Mouse (Mus musculus) kidney, postnatal 0 days (tissue): Measurements from ENCODE around the gene Inpp5k. TPM values are rescaled to one million over a fixed set of nuclear protein-coding genes. Genes with fewer than 3 reads are reported as not detected.
A peak's percentile ranks its signal among the peaks of the same experiment; 100 is the strongest.

Source experiments
- ATAC-seq: fragments of 200-750 bp; cut with Nextera tagmentation; replicated peaks from 2 replicates; pipeline ENCODE4 v1.8.0; 2017; ENCODE audit warnings: low read depth, moderate number of reproducible peaks, moderate TSS enrichment, moderate library complexity; ENCODE audit not compliant: low FRiP score
- DNase-seq: peaks from one replicate; pipeline ENCODE4 v3.0.0-alpha.2; 2016; ENCODE audit warnings: low spot score
- H3K27ac ChIP-seq: fragments of 300-500 bp; sonication (generic); 2 replicates; pipeline ENCODE4 v1.5.1; 2014; ENCODE audit warnings: mild to moderate bottlenecking
- H3K27me3 ChIP-seq: fragments of 300-500 bp; sonication (generic); 2 replicates; pipeline ENCODE4 v1.6.1; 2014; ENCODE audit warnings: low read length, mixed read lengths; ENCODE audit not compliant: insufficient read depth
- H3K36me3 ChIP-seq: fragments of 300-500 bp; sonication (generic); 2 replicates; pipeline ENCODE4 v1.6.1; 2014; ENCODE audit warnings: low read length, mixed read lengths; ENCODE audit not compliant: insufficient read depth
- H3K4me1 ChIP-seq: fragments of 300-500 bp; sonication (generic); replicated peaks from 2 replicates; pipeline ENCODE4 v1.6.1; 2014; ENCODE audit warnings: antibody characterized with exemption, low read length, mixed read lengths; ENCODE audit not compliant: insufficient read depth
- H3K4me2 ChIP-seq: fragments of 300-500 bp; sonication (generic); 2 replicates; pipeline ENCODE4 v1.6.1; 2014; ENCODE audit warnings: mild to moderate bottlenecking, low read length, moderate library complexity, mixed read lengths
- H3K4me3 ChIP-seq: fragments of 300-500 bp; sonication (generic); replicated peaks from 2 replicates; pipeline ENCODE4 v1.5.1; 2014; ENCODE audit warnings: low read depth, low read length
- H3K9ac ChIP-seq: fragments of 300-500 bp; sonication (generic); 2 replicates; pipeline ENCODE4 v1.6.1; 2014; ENCODE audit warnings: low read depth, low read length
- H3K9me3 ChIP-seq: fragments of 300-500 bp; sonication (generic); replicated peaks from 2 replicates; pipeline ENCODE4 v1.6.1; 2016; ENCODE audit warnings: low read length, inconsistent platforms, mixed read lengths
- CTCF ChIP-seq: IDR thresholded peaks from 2 replicates; pipeline ENCODE4 v1.5.1; 2016; ENCODE audit warnings: antibody characterized with exemption, low read depth, mild to moderate bottlenecking, moderate library complexity
- WGBS: fragments of 180-500 bp; shearing (Covaris S2); extraction: QIAGEN DNeasy Blood & Tissue Kit; methylation state at CpG from one replicate; pipeline ENCODE4 v1.1.7; 2014; 5-methylcytosine and 5-hydroxymethylcytosine counted together
- polyA plus RNA-seq: library from polyadenylated mRNA; unstranded; fragments of >200 nt; fragmentation: Nextera tagmentation; extraction: Ambion mirVana; gene quantifications from 2 replicates; pipeline ENCODE4 v1.2.1, GENCODE M21; 2015

Gene Inpp5k
- polyA plus RNA-seq, 1 experiment from 2014 or later, result 38.6 TPM

DNA sequence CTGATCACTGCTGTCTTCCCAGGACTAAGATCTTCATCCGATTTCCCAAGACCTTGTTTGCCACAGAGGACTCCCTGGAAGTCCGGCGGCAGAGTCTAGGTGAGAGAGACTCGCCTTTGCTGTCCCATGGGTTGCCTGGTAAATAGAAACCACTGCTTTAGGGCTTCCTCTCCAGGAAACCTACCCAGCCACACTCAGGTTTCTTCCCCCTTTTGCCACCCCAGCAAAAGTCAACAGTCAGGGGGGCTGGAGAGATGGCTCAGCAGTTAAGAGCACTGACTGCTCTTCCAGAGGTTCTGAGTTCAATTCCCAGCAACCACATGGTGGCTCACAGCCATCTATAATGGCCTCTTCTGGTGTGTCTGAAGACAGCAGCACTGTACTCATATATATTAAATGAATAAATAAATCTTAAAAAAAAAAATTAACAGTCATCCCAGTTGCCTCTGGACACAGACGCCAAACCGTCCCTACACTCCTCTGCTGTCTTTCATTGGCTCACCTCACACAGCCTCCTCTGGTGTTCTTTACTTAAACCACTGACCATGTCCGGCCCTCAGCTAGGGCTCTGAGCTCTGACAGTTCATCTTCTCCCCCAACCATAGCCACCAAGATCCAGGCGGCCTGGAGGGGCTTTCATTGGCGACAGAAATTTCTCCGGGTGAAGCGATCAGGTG, 38.5 kb downstream of the Inpp5k start:
- ATAC-seq, result no peak
- H3K27me3 ChIP-seq, result no peaks in the 10 kb centered on the region
- H3K9me3 ChIP-seq, result no peaks in the 10 kb centered on the region
- no peak overlapping the region for H3K4me2 ChIP-seq
- no peak for DNase-seq
- 85% methylated on average over 11 of the region's 11 CpGs for WGBS
- no peak for TF ChIP-seq CTCF
- no peak overlapping the region for H3K4me3 ChIP-seq
- H3K9ac ChIP-seq, result no peak overlapping the region
- H3K27ac ChIP-seq, result no peak overlapping the region
- H3K4me1 ChIP-seq, result no peaks in the 10 kb centered on the region
- peaks cover 81% of the 10 kb centered on the region for H3K36me3 ChIP-seq

DNA sequence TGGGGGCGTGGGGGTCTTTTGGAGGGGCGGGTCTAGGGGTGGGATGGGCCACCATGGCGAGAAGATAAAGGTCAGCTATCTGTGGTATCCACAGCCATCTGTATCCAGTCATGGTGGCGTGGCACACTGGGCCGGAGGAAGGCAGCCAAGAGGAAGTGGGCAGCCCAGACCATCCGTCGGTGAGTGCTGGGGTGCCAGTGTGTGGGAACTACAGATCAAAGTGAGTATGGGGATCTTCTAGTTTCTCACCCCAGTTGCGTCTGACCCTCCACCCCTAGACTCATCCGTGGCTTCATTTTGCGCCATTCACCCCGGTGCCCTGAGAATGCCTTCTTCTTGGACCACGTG, 39.0 kb downstream of the Inpp5k start:
- H3K4me3 ChIP-seq, result no peak overlapping the region
- no peaks in the 10 kb centered on the region for H3K27me3 ChIP-seq
- ATAC-seq (no peak), DNase-seq (no peak)
- H3K9me3 ChIP-seq, result no peaks in the 10 kb centered on the region
- H3K9ac ChIP-seq, result no peak overlapping the region
- H3K27ac ChIP-seq, result no peak overlapping the region
- peaks cover 81% of the 10 kb centered on the region for H3K36me3 ChIP-seq
- 94% methylated on average over 12 of the region's 12 CpGs for WGBS
- H3K4me1 ChIP-seq, result no peaks in the 10 kb centered on the region
- no peak for TF ChIP-seq CTCF
- H3K4me2 ChIP-seq, result no peak overlapping the region

DNA sequence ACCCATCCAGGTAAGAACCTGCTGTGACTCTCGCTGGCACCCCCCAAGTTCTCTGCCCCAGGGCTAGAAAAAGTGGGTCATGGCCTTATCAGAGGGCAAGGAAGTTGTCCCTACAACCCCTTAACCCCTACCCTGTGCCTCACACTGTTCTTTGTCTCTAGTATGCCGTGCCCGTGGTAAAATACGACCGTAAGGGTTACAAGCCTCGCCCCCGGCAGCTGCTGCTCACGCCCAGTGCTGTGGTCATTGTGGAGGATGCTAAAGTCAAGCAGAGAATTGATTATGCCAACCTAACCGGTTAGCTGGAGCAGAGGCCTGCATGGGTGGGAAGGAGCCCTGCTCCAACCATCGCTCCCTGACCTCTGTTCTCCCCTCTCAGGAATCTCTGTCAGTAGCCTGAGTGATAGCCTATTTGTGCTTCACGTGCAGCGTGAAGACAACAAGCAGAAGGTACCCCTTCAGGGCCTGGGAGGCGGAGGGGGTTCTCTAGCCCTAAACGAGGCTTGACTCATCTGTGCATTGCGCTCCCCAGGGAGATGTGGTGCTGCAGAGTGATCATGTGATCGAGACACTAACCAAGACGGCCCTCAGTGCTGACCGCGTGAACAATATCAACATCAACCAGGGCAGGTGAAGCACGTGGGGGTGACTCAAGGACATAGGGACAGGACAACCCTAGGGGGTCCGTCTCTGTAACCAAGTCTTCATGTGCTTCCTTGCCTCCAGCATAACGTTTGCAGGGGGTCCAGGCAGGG, 40.8 kb downstream of the Inpp5k start:
- H3K4me1 ChIP-seq, result no peaks in the 10 kb centered on the region
- H3K27me3 ChIP-seq, result no peaks in the 10 kb centered on the region
- TF ChIP-seq CTCF, result no peak
- ATAC-seq, result no peak
- no peak overlapping the region for H3K4me3 ChIP-seq
- H3K36me3 ChIP-seq, result peaks cover 65% of the 10 kb centered on the region
- 75% methylated on average over 22 of the region's 22 CpGs for WGBS
- H3K27ac ChIP-seq, result no peak overlapping the region
- no peak overlapping the region for H3K4me2 ChIP-seq
- DNase-seq, result no peak
- H3K9ac ChIP-seq, result no peak overlapping the region
- no peaks in the 10 kb centered on the region for H3K9me3 ChIP-seq

DNA sequence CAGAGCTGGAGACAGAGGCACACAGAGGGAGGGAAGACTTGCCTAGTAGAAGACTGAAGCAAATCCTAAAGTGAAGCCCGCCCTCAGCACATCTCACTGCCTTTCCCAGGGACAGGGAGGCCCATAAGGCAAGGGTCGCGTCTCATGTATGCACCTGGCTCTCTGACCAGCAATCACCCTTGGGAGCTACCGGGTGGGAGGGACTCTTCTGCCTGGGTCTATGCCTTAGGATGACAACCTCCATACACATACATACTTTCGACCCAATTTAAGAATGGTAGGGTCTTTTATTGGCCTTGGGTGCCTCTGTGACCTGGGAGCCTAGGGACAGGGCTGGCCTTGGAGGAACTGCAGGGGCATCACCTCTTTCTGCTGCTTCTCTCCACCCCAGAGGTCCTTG, 42.6 kb downstream of the Inpp5k start:
- H3K27me3 ChIP-seq, result no peaks in the 10 kb centered on the region
- H3K36me3 ChIP-seq, result peaks cover 52% of the 10 kb centered on the region
- H3K4me1 ChIP-seq, result 0 out of 2 replicates have a peak, but pooled peaks cover under 1% of the 10 kb centered on the region
- ATAC-seq (no peak), DNase-seq (no peak)
- H3K4me3 ChIP-seq, result no peak overlapping the region
- TF ChIP-seq CTCF, result no peak
- H3K4me2 ChIP-seq, result no peak overlapping the region
- no peaks in the 10 kb centered on the region for H3K9me3 ChIP-seq
- no peak overlapping the region for H3K9ac ChIP-seq
- WGBS, result 87% methylated on average over 5 of the region's 5 CpGs
- no peak overlapping the region for H3K27ac ChIP-seq

DNA sequence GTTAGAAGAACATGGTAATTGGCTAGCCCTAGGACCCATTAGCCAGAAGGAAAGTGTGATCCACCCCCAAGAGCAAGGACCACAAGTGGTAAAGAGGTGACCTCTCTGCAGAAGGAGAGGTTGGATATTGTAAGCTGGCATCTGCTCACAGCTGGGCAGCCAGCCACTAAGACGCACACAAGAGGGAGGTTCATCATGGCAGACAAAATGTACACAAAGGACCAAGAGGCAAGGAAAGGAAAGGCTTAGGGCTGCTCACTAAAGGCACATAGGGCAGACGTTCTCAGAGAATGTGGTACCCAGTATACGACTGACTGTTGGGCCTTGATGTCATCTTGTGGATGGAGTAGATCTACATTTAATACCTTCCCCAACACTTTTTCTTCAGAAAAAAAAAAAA, 44.1 kb downstream of the Inpp5k start:
- H3K9me3 ChIP-seq, result no peaks in the 10 kb centered on the region
- H3K27ac ChIP-seq, result no peak overlapping the region
- H3K4me3 ChIP-seq, result no peak overlapping the region
- H3K9ac ChIP-seq, result no peak overlapping the region
- ATAC-seq (no peak), DNase-seq (no peak)
- 83% methylated on average over 3 of the region's 3 CpGs for WGBS
- no peak overlapping the region for H3K4me2 ChIP-seq
- no peak for TF ChIP-seq CTCF
- no peaks in the 10 kb centered on the region for H3K27me3 ChIP-seq
- H3K4me1 ChIP-seq, result 0 out of 2 replicates have a peak, but pooled peaks cover 3% of the 10 kb centered on the region
- peaks cover 39% of the 10 kb centered on the region for H3K36me3 ChIP-seq

DNA sequence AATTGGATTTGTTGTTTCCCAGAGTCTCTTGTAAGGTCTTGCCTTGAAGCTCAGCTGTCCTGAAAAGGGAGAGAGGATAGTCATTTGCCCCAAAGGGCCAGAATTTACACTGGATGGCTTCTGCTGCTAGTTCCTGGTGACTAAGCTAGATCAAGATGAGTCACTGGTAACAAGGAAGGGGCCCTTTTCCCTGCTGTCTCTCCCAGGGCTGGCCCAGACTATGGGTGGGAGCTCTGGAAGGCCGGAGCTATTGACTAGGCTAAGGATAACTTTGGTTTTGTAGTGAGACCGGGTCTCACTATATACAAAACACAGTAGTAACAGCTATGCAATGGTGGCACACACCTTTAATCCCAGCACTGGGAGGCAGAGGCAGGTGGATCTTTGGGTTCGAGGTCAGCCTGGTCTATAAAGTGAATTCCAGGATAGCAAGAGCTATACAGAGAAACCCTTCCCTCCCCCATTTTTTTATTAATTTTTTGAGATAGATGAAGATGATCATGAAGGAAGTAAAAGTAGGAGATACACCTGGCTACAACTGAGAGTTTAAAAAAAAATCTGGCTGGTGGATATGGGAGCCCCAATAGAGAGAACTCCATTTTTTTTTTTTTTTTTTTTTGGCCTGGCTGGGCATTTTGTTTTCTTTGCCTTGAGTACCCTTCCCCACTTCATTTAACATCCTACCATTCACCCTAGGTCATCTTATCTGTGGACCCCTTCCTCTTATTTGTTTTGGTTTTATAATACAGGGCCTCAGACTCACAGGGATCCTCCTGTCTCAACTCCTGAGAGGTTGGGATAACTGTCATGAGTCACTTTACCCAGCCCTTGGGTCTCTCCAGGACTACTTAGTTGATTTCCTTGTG, 47.3 kb downstream of the Inpp5k start:
- peak overlapping the region; percentile 62 for H3K4me2 ChIP-seq
- 0 out of 2 replicates have a peak, but pooled peaks cover 13% of the 10 kb centered on the region for H3K4me1 ChIP-seq
- ATAC-seq (no peak), DNase-seq (no peak)
- no peaks in the 10 kb centered on the region for H3K9me3 ChIP-seq
- H3K27me3 ChIP-seq, result no peaks in the 10 kb centered on the region
- peak overlapping the region; percentile 90 for H3K4me3 ChIP-seq
- peaks cover 10% of the 10 kb centered on the region; the same call in 1 of the 2 replicates for H3K36me3 ChIP-seq
- 93% methylated on average over 3 of the region's 3 CpGs for WGBS
- 0 out of 2 replicates have a peak overlapping the region, but pooled peaks have one; percentile 6 for H3K27ac ChIP-seq
- H3K9ac ChIP-seq, result peak overlapping the region; percentile 42
- no peak for TF ChIP-seq CTCF
